Mouse (Mus musculus): ENCODE data around the gene Sfswap. TPM values are rescaled to one million over a fixed set of nuclear protein-coding genes. Genes with fewer than 3 reads are reported as not detected.

Sfswap gene
- polyA plus RNA-seq, 1 experiment from 2014 or later, result 74.8 TPM

DNA sequence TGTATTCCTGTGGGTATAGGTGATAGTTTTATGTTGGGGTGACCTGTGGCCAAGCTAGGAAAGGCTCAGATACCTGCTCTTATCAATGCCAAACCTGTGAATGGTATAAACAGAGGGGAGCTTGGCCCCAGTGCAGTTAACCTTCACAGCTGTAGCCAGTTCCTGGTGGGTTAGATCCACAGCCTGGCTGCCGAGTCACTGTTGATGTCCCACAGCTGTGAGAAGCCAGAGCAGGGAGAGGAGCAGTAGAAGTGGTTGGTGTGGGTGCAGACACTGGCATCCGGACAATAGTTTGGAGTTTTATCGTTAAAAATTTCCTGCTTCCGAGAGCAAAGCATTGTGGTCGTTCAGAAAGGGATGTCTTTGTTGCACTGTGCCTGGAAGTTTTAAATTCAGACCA lies 57.6 kb downstream of the Sfswap start:
- Histone ChIP-seq H3K27me3 (no peaks in the 10 kb centered on the region), H3K9ac (replicated peaks) (no peak overlapping the region), H3K4me2 (no peak overlapping the region), H3K9me3 (no peaks in the 10 kb centered on the region), H3K27ac (no peak overlapping the region), H3K4me1 (replicated peaks) (no peaks in the 10 kb centered on the region), H3K4me3 (replicated peaks) (no peak overlapping the region), H3K36me3 (peaks cover 96% of the 10 kb centered on the region)
- WGBS, result 88% methylated on average over 5 of the region's 5 CpGs
- ATAC-seq (ENCODE audit: insufficient number of reproducible peaks, insufficient read depth, low FRiP score, low TSS enrichment, low read depth), result no peak

DNA sequence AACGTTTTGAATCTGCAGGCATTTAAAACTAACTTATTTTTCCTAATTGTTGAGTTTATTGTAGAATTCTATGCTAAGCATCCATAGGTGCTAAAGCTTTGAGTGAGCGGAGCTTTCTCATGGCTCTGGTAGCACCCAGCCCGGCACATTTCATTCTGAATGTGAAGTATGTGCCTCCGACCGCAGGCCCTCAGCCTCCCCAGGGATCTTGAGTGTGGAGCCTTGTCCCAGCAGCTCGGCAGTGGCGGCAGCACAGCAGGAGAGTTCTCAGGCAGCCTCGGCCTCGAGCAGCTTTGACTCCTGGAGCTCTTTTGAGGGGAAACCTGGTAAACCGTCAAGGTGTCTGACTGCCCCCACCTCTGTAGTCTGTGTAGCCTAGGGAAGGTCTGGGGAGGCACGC lies 58.3 kb downstream of the Sfswap start:
- H3K27me3 ChIP-seq, result no peaks in the 10 kb centered on the region
- ATAC-seq (ENCODE audit: insufficient number of reproducible peaks, insufficient read depth, low FRiP score, low TSS enrichment, low read depth), result no peak
- 79% methylated on average over 11 of the region's 11 CpGs for WGBS
- no peak overlapping the region for H3K4me2 ChIP-seq
- no peak overlapping the region for H3K4me3 ChIP-seq (replicated peaks)
- no peaks in the 10 kb centered on the region for H3K9me3 ChIP-seq
- H3K36me3 ChIP-seq, result peaks cover 96% of the 10 kb centered on the region
- no peak overlapping the region for H3K27ac ChIP-seq
- no peak overlapping the region for H3K9ac ChIP-seq (replicated peaks)
- no peaks in the 10 kb centered on the region for H3K4me1 ChIP-seq (replicated peaks)

DNA sequence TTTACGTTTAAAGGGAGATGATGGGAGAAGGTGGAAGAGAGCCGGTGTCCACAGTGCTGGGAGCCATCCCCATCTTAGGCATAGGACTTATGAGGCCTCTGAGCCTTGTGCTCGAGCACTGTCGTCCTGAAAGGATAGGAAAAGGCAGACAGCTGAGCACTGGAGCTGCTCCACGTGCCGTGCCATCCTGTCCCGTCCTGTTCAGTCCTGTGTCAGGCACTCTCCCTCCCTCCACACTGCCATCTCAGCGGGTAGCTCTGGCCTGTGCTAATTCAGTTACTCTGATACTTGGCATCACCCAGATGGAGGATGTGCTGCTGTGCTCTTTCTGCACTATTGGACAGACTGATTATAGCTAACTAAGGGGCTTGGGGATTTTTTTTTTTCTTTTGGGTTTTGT lies 61.3 kb downstream of the Sfswap start:
- Histone ChIP-seq H3K27me3 (no peaks in the 10 kb centered on the region), H3K36me3 (peaks cover 96% of the 10 kb centered on the region), H3K4me3 (replicated peaks) (no peak overlapping the region), H3K9me3 (no peaks in the 10 kb centered on the region), H3K27ac (no peak overlapping the region), H3K4me2 (no peak overlapping the region), H3K9ac (replicated peaks) (no peak overlapping the region), H3K4me1 (replicated peaks) (no peaks in the 10 kb centered on the region)
- ATAC-seq (ENCODE audit: insufficient number of reproducible peaks, insufficient read depth, low FRiP score, low TSS enrichment, low read depth), result no peak
- 87% methylated on average over 8 of the region's 8 CpGs for WGBS

DNA sequence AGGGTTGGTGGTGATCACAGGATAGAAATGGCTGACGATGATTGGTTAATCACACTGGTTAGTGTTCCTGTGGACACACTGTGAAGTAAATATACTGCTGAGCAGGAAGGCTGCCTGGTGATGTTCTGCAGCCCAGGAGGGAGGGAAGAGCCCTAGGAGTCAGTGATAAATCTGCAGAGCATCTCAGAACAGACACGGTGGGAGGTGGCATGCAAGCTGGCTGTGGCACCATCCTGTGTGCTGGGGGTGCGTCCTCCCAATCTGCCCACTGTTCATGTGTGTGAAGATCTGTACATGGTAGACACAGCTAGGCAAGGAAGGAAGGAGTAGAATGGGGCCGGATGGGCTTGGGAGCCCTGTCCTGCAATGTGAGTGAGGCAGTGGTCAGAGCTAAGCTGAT lies 67.6 kb downstream of the Sfswap start:
- no peak overlapping the region for H3K4me3 ChIP-seq (replicated peaks)
- no peak overlapping the region for H3K9ac ChIP-seq (replicated peaks)
- WGBS, result 89% methylated on average over 4 of the region's 4 CpGs
- no peak overlapping the region for H3K4me2 ChIP-seq
- no peaks in the 10 kb centered on the region for H3K27me3 ChIP-seq
- no peak for ATAC-seq (ENCODE audit: insufficient number of reproducible peaks, insufficient read depth, low FRiP score, low TSS enrichment, low read depth)
- peaks cover 94% of the 10 kb centered on the region for H3K36me3 ChIP-seq
- H3K27ac ChIP-seq, result no peak overlapping the region
- no peaks in the 10 kb centered on the region for H3K4me1 ChIP-seq (replicated peaks)
- no peaks in the 10 kb centered on the region for H3K9me3 ChIP-seq

DNA sequence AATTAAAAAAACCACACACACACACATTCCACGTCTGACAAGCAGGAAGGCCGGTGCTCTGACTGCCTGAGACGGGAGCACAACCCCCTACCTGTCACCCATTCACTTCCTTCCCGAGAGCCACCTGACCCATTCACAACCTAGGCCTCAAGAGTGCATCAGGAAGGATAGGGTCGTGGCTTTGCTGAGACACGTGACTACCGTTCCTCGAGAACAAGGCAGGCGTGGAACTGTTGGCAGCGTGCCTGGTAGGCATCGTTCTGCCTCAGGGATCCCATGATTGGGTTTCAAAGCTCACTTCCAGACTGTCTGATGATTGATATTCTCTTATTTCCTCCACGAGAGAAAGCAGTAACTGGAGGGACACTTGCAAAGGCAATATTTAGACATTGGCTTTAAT lies 77.2 kb downstream of the Sfswap start:
- Histone ChIP-seq H3K4me1 (replicated peaks) (no peaks in the 10 kb centered on the region; the same call in 1 of the 2 replicates), H3K4me3 (replicated peaks) (no peak overlapping the region), H3K36me3 (no peaks in the 10 kb centered on the region), H3K9me3 (no peaks in the 10 kb centered on the region), H3K27ac (no peak overlapping the region), H3K9ac (replicated peaks) (no peak overlapping the region), H3K27me3 (peaks cover 35% of the 10 kb centered on the region), H3K4me2 (no peak overlapping the region)
- WGBS, result 54% methylated on average over 12 of the region's 12 CpGs
- no peak for ATAC-seq (ENCODE audit: insufficient number of reproducible peaks, insufficient read depth, low FRiP score, low TSS enrichment, low read depth)

DNA sequence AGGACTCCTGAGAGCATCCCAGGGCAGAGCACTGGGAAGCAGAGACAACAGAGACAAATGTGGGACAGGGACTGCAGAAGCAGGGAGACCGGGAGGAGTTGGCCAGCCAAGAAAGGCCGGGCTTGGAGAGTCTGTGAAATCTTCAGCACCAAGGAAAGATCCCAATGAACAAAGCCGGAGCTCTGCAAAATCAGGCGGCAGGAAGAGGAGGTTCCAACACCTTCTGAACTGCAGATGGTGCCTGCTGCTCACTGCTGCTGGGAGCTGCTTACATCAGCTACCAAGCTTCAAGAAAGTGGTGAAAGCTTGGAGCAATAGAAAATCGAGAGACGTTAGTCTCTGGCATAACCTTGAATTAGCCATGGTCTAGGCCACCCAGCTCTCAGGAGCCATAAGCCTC lies 79.0 kb downstream of the Sfswap start:
- 18% methylated on average over 6 of the region's 6 CpGs for WGBS
- Histone ChIP-seq H3K27ac (no peak overlapping the region), H3K4me2 (no peak overlapping the region), H3K9ac (replicated peaks) (no peak overlapping the region), H3K9me3 (no peaks in the 10 kb centered on the region), H3K36me3 (no peaks in the 10 kb centered on the region), H3K4me3 (replicated peaks) (no peak overlapping the region), H3K4me1 (replicated peaks) (peaks cover 8% of the 10 kb centered on the region), H3K27me3 (peaks cover 49% of the 10 kb centered on the region)
- no peak for ATAC-seq (ENCODE audit: insufficient number of reproducible peaks, insufficient read depth, low FRiP score, low TSS enrichment, low read depth)

DNA sequence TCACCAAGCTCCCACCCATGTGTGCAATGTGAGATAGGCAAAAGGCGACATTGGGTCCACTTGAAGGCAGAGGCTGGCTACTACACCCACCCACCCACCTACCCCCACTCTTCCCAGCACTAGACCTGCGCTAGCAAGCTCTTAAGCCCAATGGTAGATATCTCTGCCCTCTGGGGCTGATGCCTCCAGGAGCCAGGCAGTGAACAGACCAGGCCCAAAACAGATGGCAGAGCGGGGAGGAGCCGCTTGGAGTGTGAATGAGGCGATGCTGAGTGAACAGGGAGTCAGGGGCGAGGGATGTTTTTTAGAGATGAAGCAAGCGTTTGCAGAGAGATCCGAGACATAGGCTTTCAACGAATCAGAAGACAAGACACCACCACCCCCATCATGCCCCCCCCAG lies 79.6 kb downstream of the Sfswap start:
- no peak overlapping the region for H3K4me2 ChIP-seq
- ATAC-seq (ENCODE audit: insufficient number of reproducible peaks, insufficient read depth, low FRiP score, low TSS enrichment, low read depth), result no peak
- H3K27me3 ChIP-seq, result peaks cover 54% of the 10 kb centered on the region
- no peaks in the 10 kb centered on the region for H3K36me3 ChIP-seq
- H3K4me1 ChIP-seq (replicated peaks), result peaks cover 13% of the 10 kb centered on the region
- H3K4me3 ChIP-seq (replicated peaks), result no peak overlapping the region
- H3K27ac ChIP-seq, result no peak overlapping the region
- H3K9me3 ChIP-seq, result no peaks in the 10 kb centered on the region
- no peak overlapping the region for H3K9ac ChIP-seq (replicated peaks)
- WGBS, result 68% methylated on average over 9 of the region's 9 CpGs

DNA sequence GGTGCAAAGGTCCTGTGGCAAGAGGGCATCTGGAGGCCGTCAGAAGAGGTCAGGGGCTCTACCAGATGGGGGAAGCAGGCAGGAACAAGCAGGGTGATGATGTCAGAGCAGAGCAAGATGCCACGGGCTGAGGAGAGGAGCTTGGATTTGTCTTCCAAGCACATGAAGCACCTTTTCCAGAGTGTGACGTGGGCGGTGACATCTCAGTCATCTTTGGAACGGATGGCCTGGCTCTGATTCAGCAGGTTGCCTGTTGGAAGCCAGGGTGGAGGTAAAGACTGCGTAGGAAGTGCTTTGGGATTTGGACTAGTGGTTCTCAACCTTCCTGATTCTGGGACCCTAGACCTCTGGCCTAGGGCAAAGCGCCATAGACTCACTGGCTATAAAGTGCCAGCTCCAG lies 80.0 kb downstream of the Sfswap start:
- H3K4me1 ChIP-seq (replicated peaks), result peaks cover 18% of the 10 kb centered on the region
- H3K36me3 ChIP-seq, result no peaks in the 10 kb centered on the region
- no peak overlapping the region for H3K4me3 ChIP-seq (replicated peaks)
- H3K9ac ChIP-seq (replicated peaks), result no peak overlapping the region
- H3K4me2 ChIP-seq, result no peak overlapping the region
- ATAC-seq (ENCODE audit: insufficient number of reproducible peaks, insufficient read depth, low FRiP score, low TSS enrichment, low read depth), result no peak
- WGBS, result 69% methylated on average over 7 of the region's 7 CpGs
- H3K27ac ChIP-seq, result no peak overlapping the region
- H3K27me3 ChIP-seq, result peaks cover 59% of the 10 kb centered on the region
- H3K9me3 ChIP-seq, result no peaks in the 10 kb centered on the region

DNA sequence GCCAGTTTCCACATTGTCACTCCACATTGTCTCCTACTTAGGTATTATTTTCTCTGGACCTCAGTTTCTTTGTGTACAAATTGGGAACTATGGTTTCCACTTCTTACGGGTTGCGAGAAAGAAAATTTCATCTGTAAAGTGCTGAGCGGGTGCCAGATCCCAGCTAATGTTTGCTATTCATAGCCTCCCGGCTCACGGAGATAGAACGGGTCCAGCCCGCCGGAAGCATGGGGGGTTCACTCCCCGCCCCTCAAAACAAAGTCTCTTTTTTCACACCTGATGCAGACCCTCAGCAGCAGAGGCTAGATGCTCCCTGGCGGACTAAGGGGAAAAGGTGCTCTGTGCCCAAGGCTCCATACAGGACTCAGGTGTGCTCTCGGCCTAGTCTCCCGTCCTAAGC lies 82.3 kb downstream of the Sfswap start:
- ATAC-seq (ENCODE audit: insufficient number of reproducible peaks, insufficient read depth, low FRiP score, low TSS enrichment, low read depth), result 0 out of 2 replicates have a peak, but pooled peaks have one; percentile 7
- Histone ChIP-seq H3K9ac (replicated peaks) (peak overlapping the region; percentile 64; the same call in 1 of the 2 replicates), H3K36me3 (no peaks in the 10 kb centered on the region), H3K4me1 (replicated peaks) (peaks cover 18% of the 10 kb centered on the region), H3K27ac (no peak overlapping the region), H3K4me2 (peak overlapping the region; percentile 100), H3K27me3 (peaks cover 69% of the 10 kb centered on the region), H3K9me3 (no peaks in the 10 kb centered on the region), H3K4me3 (replicated peaks) (peak overlapping the region; percentile 71)
- 8% methylated on average over 12 of the region's 12 CpGs for WGBS

DNA sequence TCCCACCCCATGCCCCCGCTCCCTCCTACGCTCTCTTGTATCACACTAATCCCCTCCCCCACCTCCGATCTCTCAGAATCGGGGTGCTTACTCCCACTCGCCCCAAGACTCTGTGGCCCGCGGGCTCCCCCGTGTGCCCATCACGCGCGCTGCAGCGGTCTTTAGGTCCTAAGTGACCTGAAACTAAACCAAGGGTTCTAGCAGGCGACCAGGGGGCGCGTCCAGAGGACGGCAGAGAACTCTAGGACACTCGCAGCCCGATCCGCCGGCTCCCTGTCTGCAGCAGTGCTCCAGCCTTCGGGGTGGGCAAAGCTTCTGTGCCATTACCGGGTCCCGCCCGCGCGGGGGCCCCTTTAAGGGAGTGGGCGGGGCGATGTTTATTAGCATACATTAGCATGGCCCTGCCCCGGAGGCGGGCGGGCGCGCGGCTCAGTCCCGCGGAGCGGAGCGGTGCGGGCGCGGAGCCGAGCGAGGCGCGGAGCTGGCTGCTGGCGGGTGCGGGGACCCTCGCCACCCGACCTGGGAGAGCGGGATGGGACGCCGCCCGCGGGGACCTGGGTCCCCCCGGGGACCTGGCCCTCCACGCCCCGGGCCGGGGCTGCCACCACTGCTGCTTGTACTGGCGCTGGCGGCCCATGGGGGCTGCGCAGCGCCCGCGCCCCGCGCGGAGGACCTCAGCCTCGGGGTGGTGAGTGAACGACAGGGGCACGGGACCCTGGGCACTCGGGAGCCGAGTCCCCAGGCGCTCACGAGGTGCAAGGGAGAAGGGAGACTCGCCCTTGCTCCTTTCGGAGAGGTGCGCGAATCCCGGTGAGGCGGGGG lies 83.0 kb downstream of the Sfswap start, which contains the start of gene Mmp17:
Mmp17 (plus strand) TSS at position 409 of the 822 bp plus-strand sequence.
- Histone ChIP-seq H3K9ac (replicated peaks) (peak within 1 kb of the TSS; percentile 64), H3K9me3 (no peaks in the 10 kb centered on the region), H3K27ac (no peak within 1 kb of the TSS), H3K4me1 (replicated peaks) (peaks cover 18% of the 10 kb centered on the region), H3K36me3 (no peaks in the 10 kb centered on the region), H3K27me3 (peaks cover 69% of the 10 kb centered on the region), H3K4me2 (peak within 1 kb of the TSS; percentile 100), H3K4me3 (replicated peaks) (peak within 1 kb of the TSS; percentile 71)
- under 1% methylated on average over 80 of the region's 80 CpGs for WGBS
- peak; percentile 84 for ATAC-seq (ENCODE audit: insufficient number of reproducible peaks, insufficient read depth, low FRiP score, low TSS enrichment, low read depth)

DNA sequence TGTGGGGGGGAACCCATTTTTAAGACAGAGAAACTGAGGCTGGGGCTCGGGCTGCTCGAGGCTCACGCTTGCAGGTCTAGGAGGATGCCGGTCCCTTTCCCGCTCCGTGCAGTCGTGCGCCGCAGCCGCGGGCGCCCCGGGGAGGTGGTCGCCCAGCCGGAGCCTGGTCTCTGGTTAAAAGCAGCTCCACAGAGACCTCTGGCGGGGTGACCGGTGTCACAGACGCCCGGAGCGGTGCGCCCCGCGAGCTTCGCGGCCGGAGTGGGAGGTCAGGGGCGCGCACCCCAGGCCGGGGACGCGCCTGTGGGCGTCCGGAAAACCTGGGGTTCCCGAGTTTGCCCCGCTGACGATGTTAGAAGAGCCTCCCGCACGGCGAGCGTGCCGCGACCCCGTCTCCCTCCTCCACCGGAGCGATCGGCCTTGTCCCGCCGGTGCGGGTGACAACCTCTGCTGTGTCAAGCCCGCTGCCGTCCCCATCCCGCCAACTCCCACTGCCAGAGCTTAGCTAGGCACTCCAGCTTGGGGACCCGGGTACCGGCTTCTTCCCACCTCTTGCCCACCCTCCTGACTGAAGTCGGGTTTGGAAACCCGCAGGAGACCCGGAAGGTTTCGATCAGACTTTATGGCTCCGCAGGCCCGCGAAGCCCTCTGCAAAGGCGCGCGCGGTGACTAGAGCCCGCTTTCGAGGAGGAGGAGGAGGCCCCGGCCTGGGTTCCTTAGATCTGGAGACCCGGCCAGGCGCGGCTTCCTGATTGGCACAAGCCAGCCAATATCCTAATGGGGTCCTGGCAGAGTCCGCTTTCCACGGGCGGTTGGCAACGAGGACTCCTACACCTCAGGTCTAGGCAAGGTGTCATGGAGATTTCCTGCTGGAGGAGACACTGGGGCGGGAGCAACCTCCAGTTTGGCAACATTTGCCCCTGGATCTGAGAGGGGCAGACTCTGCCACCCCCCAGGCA lies 83.8 kb downstream of the Sfswap start:
- Histone ChIP-seq H3K4me2 (peak overlapping the region; percentile 100), H3K9me3 (no peaks in the 10 kb centered on the region), H3K36me3 (no peaks in the 10 kb centered on the region), H3K27me3 (peaks cover 68% of the 10 kb centered on the region), H3K4me1 (replicated peaks) (peaks cover 18% of the 10 kb centered on the region), H3K4me3 (replicated peaks) (peak overlapping the region; percentile 71), H3K9ac (replicated peaks) (peak overlapping the region; percentile 64), H3K27ac (no peak overlapping the region)
- under 1% methylated on average over 76 of the region's 76 CpGs for WGBS
- ATAC-seq (ENCODE audit: insufficient number of reproducible peaks, insufficient read depth, low FRiP score, low TSS enrichment, low read depth), result peak; percentile 37
